Mouse (Mus musculus) left cerebral cortex, adult 11 months (tissue): ENCODE data around the gene Cntnap5a.

ENCODE experiments used
- DNase-seq: peaks from one replicate; pipeline ENCODE4 v3.0.0; 2022; ENCODE audit warnings: low spot score

Gene Cntnap5a

GRCm38 (mm10) chr1:115684518-115685368, at the start of gene Cntnap5a:
TSS of gene Cntnap5a (plus strand) at chr1:115684756.
- DNase-seq, result peak; percentile 25

GRCm38 (mm10) chr1:115646921-115647320, 37.6 kb upstream of the Cntnap5a start:
- no peak for DNase-seq

GRCm38 (mm10) chr1:115658343-115659064, 26.1 kb upstream of the Cntnap5a start:
- DNase-seq, result no peak

DNA sequence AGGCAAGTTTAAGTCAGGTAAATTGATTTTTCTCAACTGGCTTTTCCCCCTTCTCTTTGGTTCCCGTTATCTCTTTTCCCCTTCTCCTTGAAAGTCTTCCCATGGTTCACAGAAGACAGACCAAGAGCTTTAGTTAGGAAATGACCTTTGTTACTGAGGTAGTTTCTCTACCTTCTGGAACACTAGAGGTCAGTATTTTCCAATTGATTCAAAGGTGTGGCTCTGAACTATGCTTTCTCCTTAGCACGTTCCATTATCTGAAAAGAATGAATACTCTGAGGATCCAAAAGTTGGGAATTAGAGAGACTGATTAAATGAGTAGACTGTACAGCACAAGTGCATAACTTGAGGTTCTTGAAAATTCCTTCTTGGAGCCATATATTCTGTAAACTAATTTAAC, 1.9 kb downstream of the Cntnap5a start:
- DNase-seq, result no peak

- no peak for DNase-seq
Observed at GRCm38 (mm10) chr1:115699798-115700197, 15.2 kb downstream of the Cntnap5a start.

- no peak for DNase-seq
Observed at GRCm38 (mm10) chr1:115742556-115742955, 58.0 kb downstream of the Cntnap5a start.

- DNase-seq, result peak; percentile 21
Observed at GRCm38 (mm10) chr1:115745569-115745968, 61.0 kb downstream of the Cntnap5a start.

DNA sequence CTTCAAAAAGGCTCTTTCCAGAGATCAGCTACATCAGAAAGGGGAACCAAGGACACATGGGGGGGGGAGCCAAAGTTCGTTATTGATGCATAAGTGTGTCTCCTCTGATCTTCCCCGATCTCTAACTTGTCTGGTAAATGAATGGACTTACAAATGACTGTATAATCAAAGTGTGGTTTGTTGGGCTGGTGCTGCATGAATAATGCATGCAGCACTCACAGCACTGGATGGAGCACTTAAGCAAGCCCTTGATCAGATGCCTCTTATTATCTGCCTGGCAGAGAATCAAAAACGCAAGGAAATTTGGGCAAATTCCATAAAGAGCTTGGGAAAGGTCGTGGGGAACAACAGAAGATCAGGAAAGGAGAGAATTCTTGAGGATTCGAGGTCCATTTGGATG, 100.2 kb downstream of the Cntnap5a start:
- no peak for DNase-seq

DNA sequence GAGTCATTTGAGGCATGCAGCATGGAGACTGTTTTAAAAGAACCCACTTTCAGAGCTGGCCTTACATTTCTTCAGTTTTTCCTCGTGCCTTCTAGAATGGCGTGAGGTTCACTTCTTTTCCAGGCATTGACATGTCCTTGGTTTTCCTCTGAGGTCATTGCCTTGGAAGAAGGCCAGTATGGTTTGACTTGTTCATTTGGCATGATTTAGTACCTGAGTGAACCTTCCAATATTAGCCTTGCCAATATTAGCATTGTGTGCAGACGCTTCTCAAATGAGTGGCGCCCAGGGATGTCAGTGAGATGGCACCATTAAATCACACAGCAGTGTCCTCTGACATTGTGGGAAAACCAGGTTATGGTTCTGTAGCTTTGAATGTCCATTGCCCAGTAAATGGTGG, 158.0 kb downstream of the Cntnap5a start:
- no peak for DNase-seq

- no peak for DNase-seq
Observed at GRCm38 (mm10) chr1:115847605-115848004, 163.0 kb downstream of the Cntnap5a start.

DNA sequence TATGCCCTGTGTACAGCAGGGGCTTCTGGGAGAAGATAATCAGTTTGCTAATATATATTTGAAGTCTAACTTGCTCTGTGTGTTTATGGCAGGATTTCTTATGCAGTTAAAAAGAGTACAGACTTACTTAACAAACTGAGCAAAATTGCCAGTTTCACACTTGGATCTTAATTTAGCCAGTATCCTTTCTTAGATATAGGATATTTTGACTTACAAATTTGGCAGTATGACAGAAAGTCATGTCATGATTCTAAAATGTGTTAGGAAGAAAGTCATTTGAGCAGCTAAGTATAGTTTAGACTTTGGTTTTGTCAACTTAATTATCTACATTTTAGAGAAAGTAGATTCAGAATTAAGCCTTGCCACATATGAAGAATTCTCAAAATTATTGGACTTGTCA, 167.7 kb downstream of the Cntnap5a start:
- DNase-seq, result peak; percentile 8

DNA sequence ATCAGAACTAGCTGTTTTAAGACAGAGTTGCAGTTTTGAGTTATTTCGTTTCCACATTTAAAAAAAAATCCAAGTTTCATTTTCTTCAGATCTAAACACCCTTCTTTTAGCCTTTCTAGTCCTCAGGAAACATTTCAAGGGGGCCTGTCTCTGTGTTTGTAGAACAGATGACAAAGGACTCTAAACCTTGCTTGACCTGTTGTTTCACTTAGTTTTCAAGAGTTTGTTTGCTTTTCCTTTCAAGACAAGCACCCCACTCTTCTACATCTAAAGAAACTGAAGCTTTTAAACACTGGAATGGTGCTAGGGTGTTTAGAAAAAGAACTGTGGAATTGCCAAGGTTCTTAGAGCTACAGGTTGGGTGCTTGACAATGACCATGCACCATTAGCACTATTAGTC, 233.8 kb downstream of the Cntnap5a start:
- no peak for DNase-seq

GRCm38 (mm10) chr1:115925953-115926665, 241.6 kb downstream of the Cntnap5a start:
- DNase-seq, result no peak

DNA sequence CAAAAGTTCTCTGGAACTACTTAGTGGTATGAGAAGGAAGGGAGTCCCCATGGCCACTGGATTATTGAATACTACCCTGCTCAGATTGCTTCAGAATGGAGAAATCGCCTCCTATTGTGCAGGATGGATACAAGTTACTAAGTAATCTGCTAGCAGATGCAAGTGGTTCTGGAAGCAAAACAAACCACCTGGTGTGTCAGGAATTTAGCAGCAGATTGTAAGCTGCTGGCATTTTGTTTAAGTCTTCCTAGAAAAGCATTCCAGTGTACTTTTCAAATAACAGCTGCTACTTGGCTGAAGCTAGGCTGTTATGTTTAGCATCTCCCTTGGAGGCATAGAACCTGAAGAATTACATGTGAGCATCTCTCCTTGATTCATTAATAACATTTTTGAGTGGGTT, 247.5 kb downstream of the Cntnap5a start:
- peak; percentile 11 for DNase-seq

DNA sequence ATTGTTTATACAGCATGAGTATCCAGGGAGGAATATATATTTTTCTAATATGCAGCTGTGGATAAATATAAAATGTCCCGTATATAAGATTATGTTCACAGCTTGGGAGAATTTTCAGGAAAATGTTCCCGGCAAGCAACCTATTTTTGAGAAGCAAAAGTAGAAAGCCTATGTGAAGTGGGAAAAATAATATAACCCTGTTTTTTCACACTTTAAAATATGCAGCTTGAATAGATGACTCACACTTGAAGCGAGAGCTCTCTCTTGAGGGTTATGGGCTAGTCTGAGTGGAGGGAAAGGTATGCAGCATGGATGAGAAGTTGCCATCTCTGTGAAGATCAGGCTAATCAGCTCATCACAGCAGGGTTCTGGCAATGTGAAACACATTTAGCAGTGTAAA, 261.3 kb downstream of the Cntnap5a start:
- no peak for DNase-seq

GRCm38 (mm10) chr1:115956528-115956927, 272.0 kb downstream of the Cntnap5a start:
- no peak for DNase-seq

DNA sequence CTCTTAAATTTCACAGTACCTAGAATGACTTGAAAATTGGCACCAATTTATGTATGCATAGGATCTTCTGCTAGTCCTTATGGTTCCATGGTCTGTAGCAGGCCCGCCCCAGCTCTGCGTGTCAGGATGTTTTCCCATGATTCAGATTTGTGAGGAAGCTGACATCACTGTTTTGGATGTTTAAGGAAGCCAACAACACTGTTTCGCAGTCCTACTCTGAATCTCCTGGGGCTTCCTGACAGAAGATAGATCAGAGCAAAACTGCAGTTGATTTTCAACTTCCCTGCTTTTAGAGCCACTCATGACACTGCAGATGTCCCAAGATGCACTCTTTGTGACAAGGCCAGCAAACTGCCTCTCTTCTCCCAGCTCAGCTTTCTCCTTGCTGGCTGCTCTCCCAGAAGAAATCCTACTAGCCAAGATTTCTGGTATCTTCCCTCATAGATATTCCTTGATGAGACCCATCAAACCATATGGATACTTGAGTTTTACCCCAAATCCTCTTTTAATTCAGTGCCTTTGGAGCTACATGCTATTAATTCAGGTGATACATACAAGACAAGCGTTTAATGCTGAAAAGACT, 280.5 kb downstream of the Cntnap5a start:
- DNase-seq, result peak; percentile 15

GRCm38 (mm10) chr1:115990204-115990603, 305.6 kb downstream of the Cntnap5a start:
- DNase-seq, result no peak

DNA sequence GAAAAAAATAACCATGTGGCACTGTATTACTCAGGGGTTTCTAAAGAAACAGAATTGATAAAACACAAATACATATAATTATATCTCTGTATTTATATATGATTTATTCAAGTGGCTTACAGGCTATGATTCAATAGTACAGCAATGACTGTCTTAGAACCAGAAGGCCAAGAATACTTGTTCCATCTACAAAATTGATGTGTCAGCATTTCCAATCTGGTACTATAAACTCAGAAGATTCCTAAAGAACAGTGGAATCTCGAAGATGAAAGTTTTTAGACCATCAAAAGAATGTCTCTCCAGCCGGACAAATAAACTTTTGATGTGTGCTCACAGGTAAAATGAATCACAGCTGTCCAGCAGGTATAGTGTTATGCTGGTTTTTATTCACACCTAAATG, 331.2 kb downstream of the Cntnap5a start:
- DNase-seq, result no peak

DNA sequence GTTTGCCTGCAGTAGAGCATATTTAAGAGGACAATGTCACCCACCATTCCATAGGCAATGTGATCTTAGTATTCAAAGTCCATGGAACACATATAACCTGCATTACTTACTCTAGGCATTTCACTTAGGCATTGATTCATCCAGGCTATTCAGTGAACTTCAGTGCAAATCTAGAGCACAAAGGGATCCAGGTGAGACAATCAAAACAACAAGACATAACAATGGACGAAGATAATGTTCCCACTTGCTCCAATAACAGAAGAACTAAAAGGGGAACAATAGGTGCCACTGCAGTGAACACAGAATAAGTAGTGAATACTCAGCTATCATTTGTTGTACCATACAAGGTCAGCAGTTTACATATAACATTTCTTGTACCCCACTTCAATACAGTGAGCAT, 345.1 kb downstream of the Cntnap5a start:
- no peak for DNase-seq

DNA sequence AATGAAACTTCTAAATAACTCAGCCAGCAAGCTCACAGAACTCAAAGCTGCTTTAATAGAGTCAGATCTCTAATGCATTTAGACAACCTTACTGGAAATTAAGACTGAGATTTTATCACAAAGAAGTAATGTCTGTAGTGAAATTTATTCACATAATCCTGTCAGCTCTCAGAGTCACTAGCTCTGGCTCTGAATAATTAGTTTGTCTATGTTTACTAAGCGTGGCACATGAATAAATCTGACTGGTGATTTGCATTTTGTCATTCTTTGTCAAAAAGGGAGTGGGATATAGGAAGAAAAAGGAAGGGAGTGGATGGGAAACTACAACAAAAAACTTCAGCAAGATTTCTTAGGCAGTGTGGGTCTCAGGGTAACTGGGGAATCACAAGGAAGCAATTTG, 351.3 kb downstream of the Cntnap5a start:
- DNase-seq, result no peak

- DNase-seq, result no peak
Observed at GRCm38 (mm10) chr1:116036894-116037293, 352.3 kb downstream of the Cntnap5a start.
